Mouse (Mus musculus): ENCODE measurements at regions not wholly inside any gene's neighbourhood (a gene's known extent, or its start where the extent isn't known, plus 50 kb on each side); places are given as distances from the start of the nearest gene placed in this dataset.

GRCm38 (mm10) chr1:190531224-190531623 lies 360.7 kb upstream of the Prox1 start:
- H3K36me3 ChIP-seq (ENCODE audit: control insufficient read depth) = no peaks in the 10 kb centered on the region
- no peak overlapping the region for H3K4me3 ChIP-seq (replicated peaks)
- TF ChIP-seq TAL1 (IDR thresholded peaks at IDR 0.05; ENCODE audit: low read length) (no peak), GATA1 (IDR thresholded peaks at IDR 0.05; ENCODE audit: low read length) (no peak)
- H3K27me3 ChIP-seq (ENCODE audit: control insufficient read depth) = no peaks in the 10 kb centered on the region
- H3K9me3 ChIP-seq (ENCODE audit: control insufficient read depth, low read length) = no peaks in the 10 kb centered on the region
- no peaks in the 10 kb centered on the region for H3K4me1 ChIP-seq (ENCODE audit: control insufficient read depth)

GRCm38 (mm10) chr1:190530079-190530478 lies 359.6 kb upstream of the Prox1 start:
- TF ChIP-seq TAL1 (IDR thresholded peaks at IDR 0.05; ENCODE audit: low read length) (no peak), GATA1 (IDR thresholded peaks at IDR 0.05; ENCODE audit: low read length) (no peak)
- Histone ChIP-seq H3K27me3 (ENCODE audit: control insufficient read depth) (no peaks in the 10 kb centered on the region), H3K4me1 (ENCODE audit: control insufficient read depth) (no peaks in the 10 kb centered on the region), H3K36me3 (ENCODE audit: control insufficient read depth) (no peaks in the 10 kb centered on the region), H3K4me3 (replicated peaks) (no peak overlapping the region), H3K9me3 (ENCODE audit: control insufficient read depth, low read length) (no peaks in the 10 kb centered on the region)

DNA sequence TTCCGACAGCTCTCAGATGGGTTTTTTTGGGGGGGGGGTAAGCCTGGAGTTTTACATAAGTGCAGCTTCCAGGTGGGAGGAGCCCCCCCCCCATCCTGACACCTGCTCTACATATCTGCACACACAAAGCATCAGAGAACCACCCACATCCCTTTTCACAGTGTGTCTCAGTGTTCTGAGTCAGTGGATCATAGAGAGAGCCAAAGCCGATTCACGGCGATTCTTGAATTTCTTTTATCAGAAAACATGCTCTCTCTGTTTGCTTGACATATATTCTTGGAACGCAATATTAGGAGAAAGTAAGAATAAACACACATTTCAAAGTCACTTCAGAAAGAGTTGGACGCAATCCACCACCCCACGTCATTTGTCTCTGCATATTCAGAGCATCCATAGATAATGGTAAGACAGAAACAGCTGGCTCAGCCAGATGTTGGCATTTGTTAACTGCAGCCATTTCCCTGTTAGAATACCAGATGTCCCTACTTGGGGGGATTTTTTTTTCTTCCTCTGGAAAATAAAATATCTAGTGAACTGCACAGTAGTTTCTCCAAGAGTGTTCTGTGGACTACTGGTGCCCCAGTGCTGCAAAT lies 357.1 kb upstream of the Prox1 start:
- no peaks in the 10 kb centered on the region for H3K4me1 ChIP-seq (ENCODE audit: control insufficient read depth)
- no peaks in the 10 kb centered on the region for H3K36me3 ChIP-seq (ENCODE audit: control insufficient read depth)
- peaks cover 3% of the 10 kb centered on the region; the same call in 1 of the 2 replicates for H3K9me3 ChIP-seq (ENCODE audit: control insufficient read depth, low read length)
- H3K4me3 ChIP-seq (replicated peaks) = no peak overlapping the region
- TF ChIP-seq TAL1 (IDR thresholded peaks at IDR 0.05; ENCODE audit: low read length) (no peak), GATA1 (IDR thresholded peaks at IDR 0.05; ENCODE audit: low read length) (no peak)
- H3K27me3 ChIP-seq (ENCODE audit: control insufficient read depth) = no peaks in the 10 kb centered on the region

- TF ChIP-seq GATA1 (IDR thresholded peaks at IDR 0.05; ENCODE audit: low read length) (no peak), TAL1 (IDR thresholded peaks at IDR 0.05; ENCODE audit: low read length) (no peak)
- peaks cover 6% of the 10 kb centered on the region; the same call in 1 of the 2 replicates for H3K9me3 ChIP-seq (ENCODE audit: control insufficient read depth, low read length)
- no peaks in the 10 kb centered on the region for H3K27me3 ChIP-seq (ENCODE audit: control insufficient read depth)
Observed at GRCm38 (mm10) chr1:190526634-190527033, 356.1 kb upstream of the Prox1 start.

GRCm38 (mm10) chr1:190526046-190526445 lies 355.5 kb upstream of the Prox1 start:
- H3K27me3 ChIP-seq (ENCODE audit: control insufficient read depth) = no peaks in the 10 kb centered on the region
- peaks cover 9% of the 10 kb centered on the region for H3K9me3 ChIP-seq (ENCODE audit: control insufficient read depth, low read length)
- H3K4me3 ChIP-seq (replicated peaks) = no peak overlapping the region
- no peaks in the 10 kb centered on the region for H3K36me3 ChIP-seq (ENCODE audit: control insufficient read depth)
- H3K4me1 ChIP-seq (ENCODE audit: control insufficient read depth) = no peaks in the 10 kb centered on the region
- TF ChIP-seq TAL1 (IDR thresholded peaks at IDR 0.05; ENCODE audit: low read length) = no peak
- TF ChIP-seq GATA1 (IDR thresholded peaks at IDR 0.05; ENCODE audit: low read length) = no peak

More at GRCm38 (mm10) chr1:190526634-190527033, 356.1 kb upstream of the Prox1 start:
- Histone ChIP-seq H3K4me3 (replicated peaks) (no peak overlapping the region), H3K36me3 (ENCODE audit: control insufficient read depth) (no peaks in the 10 kb centered on the region), H3K4me1 (ENCODE audit: control insufficient read depth) (no peaks in the 10 kb centered on the region)

DNA sequence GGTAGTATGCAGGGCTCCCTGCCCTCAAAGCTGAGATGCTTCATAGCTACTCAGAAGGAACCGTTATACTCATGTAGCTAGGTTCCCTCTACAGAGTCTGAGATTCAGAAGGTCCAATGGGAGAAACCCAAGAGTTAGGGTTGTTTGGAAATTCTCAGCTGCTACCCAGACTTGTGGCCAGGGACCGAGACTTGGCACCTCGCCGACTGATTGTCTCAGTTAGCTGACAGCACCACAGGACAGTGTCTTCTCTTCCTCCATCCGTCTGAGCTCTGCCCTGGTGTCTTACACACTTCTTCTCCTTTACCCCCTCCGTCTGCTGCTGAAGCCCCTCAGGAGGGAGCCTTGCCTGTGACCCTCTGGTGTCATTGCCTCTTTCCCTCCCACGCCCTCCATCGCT lies 329.6 kb upstream of the Prox1 start:
- no peak overlapping the region for H3K4me3 ChIP-seq (replicated peaks)
- H3K9me3 ChIP-seq (ENCODE audit: control insufficient read depth, low read length) = peaks cover 4% of the 10 kb centered on the region; the same call in 1 of the 2 replicates
- H3K27me3 ChIP-seq (ENCODE audit: control insufficient read depth) = no peaks in the 10 kb centered on the region
- no peaks in the 10 kb centered on the region for H3K36me3 ChIP-seq (ENCODE audit: control insufficient read depth)
- no peak for TF ChIP-seq GATA1 (IDR thresholded peaks at IDR 0.05; ENCODE audit: low read length)
- no peak for TF ChIP-seq TAL1 (IDR thresholded peaks at IDR 0.05; ENCODE audit: low read length)
- no peaks in the 10 kb centered on the region for H3K4me1 ChIP-seq (ENCODE audit: control insufficient read depth)

- no peaks in the 10 kb centered on the region for H3K36me3 ChIP-seq (ENCODE audit: control insufficient read depth)
- H3K4me1 ChIP-seq (ENCODE audit: control insufficient read depth) = no peaks in the 10 kb centered on the region
- no peak overlapping the region for H3K4me3 ChIP-seq (replicated peaks)
- peaks cover 3% of the 10 kb centered on the region; the same call in 1 of the 2 replicates for H3K9me3 ChIP-seq (ENCODE audit: control insufficient read depth, low read length)
- TF ChIP-seq TAL1 (IDR thresholded peaks at IDR 0.05; ENCODE audit: low read length) (no peak), GATA1 (IDR thresholded peaks at IDR 0.05; ENCODE audit: low read length) (no peak)
- no peaks in the 10 kb centered on the region for H3K27me3 ChIP-seq (ENCODE audit: control insufficient read depth)
Observed at GRCm38 (mm10) chr1:190497474-190497873, 327.0 kb upstream of the Prox1 start.

DNA sequence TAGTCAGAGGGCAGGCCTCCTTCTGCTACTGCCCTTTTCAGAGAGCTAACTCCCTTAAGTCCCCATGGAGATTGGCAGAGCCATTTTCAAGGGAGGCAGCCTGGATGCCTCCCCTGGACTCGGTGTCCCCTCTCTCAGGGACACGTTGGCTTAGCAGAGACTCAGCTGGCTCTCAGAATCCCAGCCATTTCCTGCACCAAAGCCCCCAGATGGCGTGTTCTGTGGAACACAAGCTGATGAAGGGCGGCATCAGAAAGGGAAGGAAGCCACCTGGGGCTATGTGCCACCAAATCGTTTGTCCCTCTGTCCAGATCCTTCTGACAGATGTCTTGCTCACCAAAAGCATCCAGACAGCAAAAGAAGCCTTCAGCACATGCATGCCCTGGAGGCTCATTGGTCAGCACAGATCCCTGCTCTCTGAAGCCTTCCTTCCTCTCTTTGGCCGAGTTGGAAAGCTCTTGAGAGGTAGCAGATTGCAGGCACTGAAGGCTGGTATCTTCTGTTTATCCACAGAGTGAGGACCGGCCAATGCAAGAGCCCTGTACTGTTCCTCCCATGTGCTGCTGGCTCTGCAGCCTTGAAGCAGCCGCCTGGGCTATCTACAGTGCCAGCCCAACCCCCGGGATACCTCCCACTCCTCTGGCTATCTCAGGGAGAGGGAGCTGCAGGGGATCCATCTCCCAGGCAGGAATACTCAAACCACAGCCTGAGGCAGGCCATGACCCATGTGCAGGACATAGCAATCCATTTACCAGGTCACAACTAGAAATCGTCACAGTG lies 325.4 kb upstream of the Prox1 start:
- Histone ChIP-seq H3K4me3 (replicated peaks) (no peak overlapping the region), H3K9me3 (ENCODE audit: control insufficient read depth, low read length) (peaks cover 7% of the 10 kb centered on the region; the same call in 1 of the 2 replicates), H3K4me1 (ENCODE audit: control insufficient read depth) (no peaks in the 10 kb centered on the region), H3K27me3 (ENCODE audit: control insufficient read depth) (no peaks in the 10 kb centered on the region), H3K36me3 (ENCODE audit: control insufficient read depth) (no peaks in the 10 kb centered on the region)
- TF ChIP-seq GATA1 (IDR thresholded peaks at IDR 0.05; ENCODE audit: low read length) (no peak), TAL1 (IDR thresholded peaks at IDR 0.05; ENCODE audit: low read length) (no peak)

- Histone ChIP-seq H3K9me3 (ENCODE audit: control insufficient read depth, low read length) (peaks cover 18% of the 10 kb centered on the region), H3K4me3 (replicated peaks) (no peak overlapping the region), H3K4me1 (ENCODE audit: control insufficient read depth) (no peaks in the 10 kb centered on the region)
Observed at GRCm38 (mm10) chr1:190486551-190487104, 316.1 kb upstream of the Prox1 start.

More at GRCm38 (mm10) chr1:190486551-190487104, 316.1 kb upstream of the Prox1 start:
- Histone ChIP-seq H3K27me3 (ENCODE audit: control insufficient read depth) (no peaks in the 10 kb centered on the region), H3K36me3 (ENCODE audit: control insufficient read depth) (no peaks in the 10 kb centered on the region)
- TF ChIP-seq TAL1 (IDR thresholded peaks at IDR 0.05; ENCODE audit: low read length) = no peak
- TF ChIP-seq GATA1 (IDR thresholded peaks at IDR 0.05; ENCODE audit: low read length) = no peak

Measured in erythroblast, embryonic 14.5 days (primary cell).